Mouse (Mus musculus) lung, postnatal 0 days (tissue): ENCODE results near the gene Cpb2. TPM values are rescaled to one million over a fixed set of nuclear protein-coding genes. Genes with fewer than 3 reads are reported as not detected.

ENCODE experiments used
- ATAC-seq: fragments of 200-750 bp; cut with Nextera tagmentation; 2 replicates; pipeline ENCODE4 v1.8.0; 2017; ENCODE audit warnings: moderate library complexity
- DNase-seq: peaks from one replicate; pipeline ENCODE4 v3.0.0-alpha.2; 2016; ENCODE audit warnings: low spot score
- H3K27ac ChIP-seq: fragments of 300-500 bp; sonication (generic); 2 replicates; pipeline ENCODE4 v1.5.1; 2014; ENCODE audit warnings: antibody characterized with exemption, mild to moderate bottlenecking, low read length, mixed read lengths
- H3K27me3 ChIP-seq: fragments of 300-500 bp; sonication (generic); replicated peaks from 2 replicates; pipeline ENCODE4 v1.6.1; 2014; ENCODE audit warnings: low read length, mixed read lengths; ENCODE audit not compliant: insufficient read depth
- H3K36me3 ChIP-seq: fragments of 300-500 bp; sonication (generic); 2 replicates; pipeline ENCODE4 v1.6.1; 2014; ENCODE audit warnings: low read length, mixed read lengths; ENCODE audit not compliant: insufficient read depth
- H3K4me1 ChIP-seq: fragments of 300-500 bp; sonication (generic); 2 replicates; pipeline ENCODE4 v1.6.1; 2014; ENCODE audit warnings: antibody characterized with exemption, low read depth, low read length, mixed read lengths; ENCODE audit not compliant: insufficient read depth
- H3K4me2 ChIP-seq: fragments of 300-500 bp; sonication (generic); replicated peaks from 2 replicates; pipeline ENCODE4 v1.6.1; 2014; ENCODE audit warnings: low read depth, mild to moderate bottlenecking, low read length, moderate library complexity, mixed read lengths
- H3K4me3 ChIP-seq: fragments of 300-500 bp; sonication (generic); 2 replicates; pipeline ENCODE4 v1.5.1; 2014; ENCODE audit warnings: low read depth, low read length
- H3K9ac ChIP-seq: fragments of 300-500 bp; sonication (generic); replicated peaks from 2 replicates; pipeline ENCODE4 v1.6.1; 2014; ENCODE audit warnings: low read depth, mild to moderate bottlenecking
- H3K9me3 ChIP-seq: fragments of 300-500 bp; sonication (generic); 2 replicates; pipeline ENCODE4 v1.6.1; 2016; ENCODE audit warnings: low read length, mixed read lengths
- CTCF ChIP-seq: IDR thresholded peaks from 2 replicates; pipeline ENCODE4 v1.5.1; 2016; ENCODE audit warnings: antibody characterized with exemption, mild to moderate bottlenecking
- EP300 ChIP-seq: IDR thresholded peaks from 2 replicates; pipeline ENCODE4 v1.6.1; 2016; ENCODE audit warnings: antibody characterized with exemption, mild to moderate bottlenecking, control low read depth
- WGBS: fragments of 180-500 bp; shearing (Covaris S2); extraction: QIAGEN DNeasy Blood & Tissue Kit; methylation state at CpG from one replicate; pipeline ENCODE4 v1.1.7; 2014; 5-methylcytosine and 5-hydroxymethylcytosine counted together
- microRNA-seq: library from miRNA; unstranded; fragments of <30 nt; microRNA quantifications from one replicate; pipeline ENCODE4, GENCODE M21; 2016
- polyA plus RNA-seq: library from polyadenylated mRNA; unstranded; fragments of >200 nt; fragmentation: Nextera tagmentation; extraction: Ambion mirVana; gene quantifications from 2 replicates; pipeline ENCODE4 v1.2.1, GENCODE M21; 2015

The Cpb2 gene
- polyA plus RNA-seq, 1 experiment from 2014 or later: not detected

- 76% methylated on average over 8 of the region's 8 CpGs for WGBS
Measured at GRCm38 (mm10) chr14:75328062-75328461, 86.0 kb downstream of the Cpb2 start.

GRCm38 (mm10) chr14:75330621-75331020 lies 88.5 kb downstream of the Cpb2 start:
- no peaks in the 10 kb centered on the region for H3K4me1 ChIP-seq
- H3K27me3 ChIP-seq: no peaks in the 10 kb centered on the region
- no peak overlapping the region for H3K9ac ChIP-seq
- H3K9me3 ChIP-seq: no peaks in the 10 kb centered on the region
- DNase-seq: no peak
- H3K4me3 ChIP-seq: no peak overlapping the region
- H3K27ac ChIP-seq: no peak overlapping the region
- H3K36me3 ChIP-seq: peaks cover 34% of the 10 kb centered on the region
- ATAC-seq: no peak
- 87% methylated on average over 6 of the region's 6 CpGs for WGBS
- TF ChIP-seq CTCF (peak; percentile 64), EP300 (no peak)
- no peak overlapping the region for H3K4me2 ChIP-seq

More at GRCm38 (mm10) chr14:75328062-75328461, 86.0 kb downstream of the Cpb2 start:
- TF ChIP-seq CTCF: no peak
- no peak for TF ChIP-seq EP300
- Histone ChIP-seq H3K9ac (no peak overlapping the region), H3K4me1 (no peaks in the 10 kb centered on the region), H3K36me3 (peaks cover 36% of the 10 kb centered on the region), H3K4me3 (no peak overlapping the region), H3K4me2 (no peak overlapping the region), H3K27me3 (no peaks in the 10 kb centered on the region), H3K27ac (no peak overlapping the region), H3K9me3 (no peaks in the 10 kb centered on the region)
- DNase-seq (no peak), ATAC-seq (no peak)

Small RNA genes lying within 50 kb of the gene (microRNA-seq; reads per million reads assigned to microRNA genes)
- gene Gm44482: not detected

Other genes starting within 250 kb of the Cpb2 start
- 0.27 TPM in 2 replicates for gene Rubcnl, start 226.3 kb upstream of the Cpb2 start, polyA plus RNA-seq
- 0.06 and 0.17 TPM in 2 replicates for gene Lrrc63, start 111.4 kb upstream of the Cpb2 start, polyA plus RNA-seq
- 73.7 and 89.5 TPM in 2 replicates for gene Lcp1, start 111.2 kb upstream of the Cpb2 start, polyA plus RNA-seq
- 24.3 and 25.8 TPM in 2 replicates for gene Zc3h13, start 42.1 kb downstream of the Cpb2 start, polyA plus RNA-seq
- not detected in 2 replicates for gene Siah3, start 213.7 kb downstream of the Cpb2 start, polyA plus RNA-seq